Mouse (Mus musculus) adrenal gland (tissue): ENCODE results near the gene St6galnac4.

Experiments
- intact Hi-C: fragments of 180-260 bp; cut with DNase I; formaldehyde crosslinking; loops from one replicate; pipeline ENCODE4 v1.15.1; 2025

The St6galnac4 gene

GRCm38 (mm10) chr2:32568941-32569340 is 18.0 kb upstream of the St6galnac4 start:
- intact Hi-C loops: loop anchor here (5.0 kb wide), 1 partner anchor 167 kb away; no protein-coding TSS in a partner anchor

- intact Hi-C loops: no loop called here
These were observed 16.0 kb upstream of the St6galnac4 start, which contains the start of gene Dpm2 for GRCm38 (mm10) chr2:32570698-32571494. Gene Dpm2, plus strand, starts transcription at chr2:32570858.

- intact Hi-C loops: no loop called here
These were observed 14.7 kb upstream of the St6galnac4 start for GRCm38 (mm10) chr2:32572196-32572595.

GRCm38 (mm10) chr2:32574497-32574896 is 12.4 kb upstream of the St6galnac4 start, which contains the start of gene Pip5kl1:
Gene Pip5kl1, plus strand, starts transcription at chr2:32574797.
- intact Hi-C loops: no loop called here

GRCm38 (mm10) chr2:32574901-32575585 is 11.9 kb upstream of the St6galnac4 start:
- intact Hi-C loops: loop anchor here (5.0 kb wide), 1 partner anchor 37 kb away; no protein-coding TSS in a partner anchor

- intact Hi-C loops: loop anchor here (5.0 kb wide), 1 partner anchor 37 kb away; no protein-coding TSS in a partner anchor
These were observed 11.2 kb upstream of the St6galnac4 start, which contains the start of gene 9430097D07Rik for GRCm38 (mm10) chr2:32575586-32576160. Gene 9430097D07Rik, minus strand, starts transcription at chr2:32575684.

GRCm38 (mm10) chr2:32576532-32576931 is 10.4 kb upstream of the St6galnac4 start:
- intact Hi-C loops: loop anchor here (5.0 kb wide), 1 partner anchor 36 kb away; no protein-coding TSS in a partner anchor

GRCm38 (mm10) chr2:32578146-32579046 is 8.5 kb upstream of the St6galnac4 start:
- intact Hi-C loops: loop anchor here (5.0 kb wide), 1 partner anchor 34 kb away; no protein-coding TSS in a partner anchor

GRCm38 (mm10) chr2:32581450-32582095 is 5.3 kb upstream of the St6galnac4 start:
- intact Hi-C loops: loop anchor here (2.0 kb wide), 1 partner anchor 21 kb away; no protein-coding TSS in a partner anchor

- intact Hi-C loops: loop anchor here (2.0 kb wide), 1 partner anchor 20 kb away; no protein-coding TSS in a partner anchor
These were observed 3.8 kb upstream of the St6galnac4 start for GRCm38 (mm10) chr2:32582830-32583799.

GRCm38 (mm10) chr2:32585149-32585714 is 1.7 kb upstream of the St6galnac4 start:
- intact Hi-C loops: no loop called here

GRCm38 (mm10) chr2:32587731-32588321 is 931 bp downstream of the St6galnac4 start:
- intact Hi-C loops: no loop called here

GRCm38 (mm10) chr2:32589213-32589795 is 2.4 kb downstream of the St6galnac4 start:
- intact Hi-C loops: no loop called here

GRCm38 (mm10) chr2:32590224-32590623 is 3.3 kb downstream of the St6galnac4 start:
- intact Hi-C loops: no loop called here

- intact Hi-C loops: no loop called here
These were observed 4.4 kb downstream of the St6galnac4 start for GRCm38 (mm10) chr2:32591249-32591648.

GRCm38 (mm10) chr2:32596725-32597124 is 9.8 kb downstream of the St6galnac4 start:
- intact Hi-C loops: no loop called here

- intact Hi-C loops: no loop called here
These were observed 10.4 kb downstream of the St6galnac4 start for GRCm38 (mm10) chr2:32597248-32597647.
